Mouse (Mus musculus): ENCODE measurements around the gene Syt16. TPM values are rescaled to one million over a fixed set of nuclear protein-coding genes. Genes with fewer than 3 reads are reported as not detected.

Syt16 gene
- polyA plus RNA-seq, 1 experiment from 2014 or later: 66.8 TPM

- Histone ChIP-seq H3K4me1 (peaks cover 2% of the 10 kb centered on the region), H3K9me3 (no peaks in the 10 kb centered on the region), H3K36me3 (no peaks in the 10 kb centered on the region), H3K4me3 (no peak overlapping the region), H3K4me2 (replicated peaks) (no peak overlapping the region), H3K27me3 (no peaks in the 10 kb centered on the region), H3K9ac (replicated peaks) (no peak overlapping the region), H3K27ac (replicated peaks) (no peak overlapping the region)
- 68% methylated on average over 8 of the region's 8 CpGs for WGBS
- ATAC-seq (replicated peaks): no peak
Observed at GRCm38 (mm10) chr12:74087086-74087485, 89.6 kb downstream of the Syt16 start.

GRCm38 (mm10) chr12:74089342-74090131 lies 92.1 kb downstream of the Syt16 start:
- no peaks in the 10 kb centered on the region for H3K36me3 ChIP-seq
- peaks cover 10% of the 10 kb centered on the region for H3K4me1 ChIP-seq
- H3K27ac ChIP-seq (replicated peaks): no peak overlapping the region
- H3K9me3 ChIP-seq: no peaks in the 10 kb centered on the region
- 96% methylated on average over 1 of the region's 1 CpGs for WGBS
- H3K4me2 ChIP-seq (replicated peaks): no peak overlapping the region
- ATAC-seq (replicated peaks): no peak
- H3K9ac ChIP-seq (replicated peaks): no peak overlapping the region
- H3K27me3 ChIP-seq: no peaks in the 10 kb centered on the region
- H3K4me3 ChIP-seq: no peak overlapping the region

- Histone ChIP-seq H3K9ac (replicated peaks) (no peak overlapping the region), H3K4me3 (no peak overlapping the region), H3K36me3 (no peaks in the 10 kb centered on the region), H3K4me1 (peaks cover 10% of the 10 kb centered on the region), H3K4me2 (replicated peaks) (no peak overlapping the region), H3K27me3 (no peaks in the 10 kb centered on the region), H3K9me3 (no peaks in the 10 kb centered on the region), H3K27ac (replicated peaks) (peak overlapping the region; percentile 53)
- ATAC-seq (replicated peaks): 0 out of 2 replicates have a peak, but pooled peaks have one; percentile 21
- WGBS: 50% methylated on average over 5 of the region's 5 CpGs
Observed at GRCm38 (mm10) chr12:74092546-74092945, 95.1 kb downstream of the Syt16 start.

GRCm38 (mm10) chr12:74093110-74093509 lies 95.6 kb downstream of the Syt16 start:
- Histone ChIP-seq H3K36me3 (no peaks in the 10 kb centered on the region), H3K4me2 (replicated peaks) (no peak overlapping the region), H3K9me3 (no peaks in the 10 kb centered on the region), H3K27ac (replicated peaks) (no peak overlapping the region), H3K9ac (replicated peaks) (no peak overlapping the region), H3K27me3 (no peaks in the 10 kb centered on the region), H3K4me1 (peaks cover 12% of the 10 kb centered on the region), H3K4me3 (no peak overlapping the region)
- 86% methylated on average over 8 of the region's 8 CpGs for WGBS
- no peak for ATAC-seq (replicated peaks)

- 82% methylated on average over 5 of the region's 5 CpGs for WGBS
- ATAC-seq (replicated peaks): no peak
- no peaks in the 10 kb centered on the region for H3K9me3 ChIP-seq
- no peaks in the 10 kb centered on the region for H3K36me3 ChIP-seq
- H3K4me2 ChIP-seq (replicated peaks): no peak overlapping the region
- no peak overlapping the region for H3K27ac ChIP-seq (replicated peaks)
- H3K27me3 ChIP-seq: no peaks in the 10 kb centered on the region
- H3K9ac ChIP-seq (replicated peaks): no peak overlapping the region
- peaks cover 24% of the 10 kb centered on the region for H3K4me1 ChIP-seq
- H3K4me3 ChIP-seq: no peak overlapping the region
Observed at GRCm38 (mm10) chr12:74094701-74095100, 97.2 kb downstream of the Syt16 start.

GRCm38 (mm10) chr12:74098572-74099290 lies 101.3 kb downstream of the Syt16 start:
- Histone ChIP-seq H3K9me3 (no peaks in the 10 kb centered on the region), H3K9ac (replicated peaks) (no peak overlapping the region), H3K4me1 (peaks cover 14% of the 10 kb centered on the region), H3K27me3 (no peaks in the 10 kb centered on the region), H3K36me3 (no peaks in the 10 kb centered on the region), H3K27ac (replicated peaks) (no peak overlapping the region; the same call in 1 of the 2 replicates), H3K4me2 (replicated peaks) (no peak overlapping the region), H3K4me3 (no peak overlapping the region)
- peak; percentile 47 for ATAC-seq (replicated peaks)
- WGBS: 10% methylated on average over 8 of the region's 8 CpGs

GRCm38 (mm10) chr12:74105811-74106513 lies 108.5 kb downstream of the Syt16 start:
- Histone ChIP-seq H3K9me3 (no peaks in the 10 kb centered on the region), H3K4me2 (replicated peaks) (no peak overlapping the region), H3K4me1 (peaks cover 11% of the 10 kb centered on the region), H3K4me3 (no peak overlapping the region), H3K9ac (replicated peaks) (no peak overlapping the region), H3K27me3 (no peaks in the 10 kb centered on the region), H3K27ac (replicated peaks) (peak overlapping the region; percentile 79), H3K36me3 (no peaks in the 10 kb centered on the region)
- peak; percentile 31; the same call in 1 of the 2 replicates for ATAC-seq (replicated peaks)
- 69% methylated on average over 6 of the region's 6 CpGs for WGBS

- no peak overlapping the region for H3K4me3 ChIP-seq
- H3K9ac ChIP-seq (replicated peaks): no peak overlapping the region
- no peaks in the 10 kb centered on the region for H3K9me3 ChIP-seq
- H3K4me1 ChIP-seq: peaks cover 11% of the 10 kb centered on the region
- no peaks in the 10 kb centered on the region for H3K36me3 ChIP-seq
- peak overlapping the region; percentile 78 for H3K27ac ChIP-seq (replicated peaks)
- no peak overlapping the region for H3K4me2 ChIP-seq (replicated peaks)
- ATAC-seq (replicated peaks): no peak; the same call in 1 of the 2 replicates
- H3K27me3 ChIP-seq: no peaks in the 10 kb centered on the region
- 54% methylated on average over 4 of the region's 4 CpGs for WGBS
Observed at GRCm38 (mm10) chr12:74108663-74109081, 111.2 kb downstream of the Syt16 start.

GRCm38 (mm10) chr12:74109462-74110068 lies 112.1 kb downstream of the Syt16 start:
- WGBS: 69% methylated on average over 10 of the region's 10 CpGs
- H3K4me2 ChIP-seq (replicated peaks): no peak overlapping the region
- ATAC-seq (replicated peaks): peak; percentile 38; the same call in 1 of the 2 replicates
- no peaks in the 10 kb centered on the region for H3K9me3 ChIP-seq
- H3K27ac ChIP-seq (replicated peaks): peak overlapping the region; percentile 78
- H3K4me3 ChIP-seq: no peak overlapping the region
- no peaks in the 10 kb centered on the region for H3K36me3 ChIP-seq
- no peaks in the 10 kb centered on the region for H3K27me3 ChIP-seq
- H3K4me1 ChIP-seq: peaks cover 11% of the 10 kb centered on the region
- no peak overlapping the region for H3K9ac ChIP-seq (replicated peaks)

- ATAC-seq (replicated peaks): no peak
- H3K27ac ChIP-seq (replicated peaks): no peak overlapping the region
- no peaks in the 10 kb centered on the region for H3K4me1 ChIP-seq
- H3K9me3 ChIP-seq: no peaks in the 10 kb centered on the region
- no peak overlapping the region for H3K9ac ChIP-seq (replicated peaks)
- WGBS: 90% methylated on average over 6 of the region's 6 CpGs
- no peaks in the 10 kb centered on the region for H3K36me3 ChIP-seq
- H3K27me3 ChIP-seq: no peaks in the 10 kb centered on the region
- no peak overlapping the region for H3K4me2 ChIP-seq (replicated peaks)
- H3K4me3 ChIP-seq: no peak overlapping the region
Observed at GRCm38 (mm10) chr12:74116825-74117224, 119.4 kb downstream of the Syt16 start.

GRCm38 (mm10) chr12:74125796-74126195 lies 128.3 kb downstream of the Syt16 start:
- no peaks in the 10 kb centered on the region for H3K4me1 ChIP-seq
- no peak for ATAC-seq (replicated peaks)
- H3K36me3 ChIP-seq: no peaks in the 10 kb centered on the region
- no peaks in the 10 kb centered on the region for H3K27me3 ChIP-seq
- no peak overlapping the region for H3K4me2 ChIP-seq (replicated peaks)
- H3K9me3 ChIP-seq: peaks cover 12% of the 10 kb centered on the region
- H3K4me3 ChIP-seq: no peak overlapping the region
- H3K27ac ChIP-seq (replicated peaks): no peak overlapping the region
- no peak overlapping the region for H3K9ac ChIP-seq (replicated peaks)
- WGBS: 88% methylated on average over 12 of the region's 12 CpGs
